In genomic region chr12:111376053-111376452, GRCm38 (mm10) we compare ENCODE assay signal across 8 mouse cellular contexts. TPM values are rescaled to one million over a fixed set of nuclear protein-coding genes. Genes with fewer than 3 reads are reported as not detected.
A peak's percentile ranks its signal among the peaks of the same experiment; 100 is the strongest.
DNase-seq lines count a peak whose midpoint lies in the region; ATAC-seq and TF ChIP-seq lines count a peak whose summit lies in the region.

No protein-coding gene starts in this region.

- H3K4me3 ChIP-seq in kidney, adult 2 months (ENCODE audit: insufficient read depth, low read depth, low read length): peak overlapping the region; percentile 99
- H3K4me3 ChIP-seq in cortical plate, adult 2 months (ENCODE audit: insufficient read depth, low read length): peak overlapping the region; percentile 83
- peak overlapping the region; percentile 75 for H3K4me3 ChIP-seq in midbrain, postnatal 0 days (ENCODE audit: low read depth, low read length)

- TF ChIP-seq CTCF in kidney, adult 2 months (conservative IDR thresholded peaks at IDR 0.05; ENCODE audit: insufficient read depth, insufficient read length, low read depth, low read length): no peak
- TF ChIP-seq CTCF in cortical plate, adult 2 months (IDR thresholded peaks at IDR 0.05; ENCODE audit: extremely low read depth, insufficient read depth, low read length): no peak
- no peak for TF ChIP-seq CTCF in midbrain, postnatal 0 days (IDR thresholded peaks at IDR 0.05)

- H3K27me3 ChIP-seq in kidney, adult 2 months (replicated peaks; ENCODE audit: control insufficient read depth, insufficient read depth, low read length): no peaks in the 10 kb centered on the region
- no peaks in the 10 kb centered on the region for H3K27me3 ChIP-seq in midbrain, postnatal 0 days (ENCODE audit: insufficient read depth, low read length)

- peak overlapping the region; percentile 97 for H3K9ac ChIP-seq in midbrain, postnatal 0 days (replicated peaks; ENCODE audit: low read length, poor library complexity, severe bottlenecking)

- no peak for TF ChIP-seq POLR2A in kidney, adult 2 months (IDR thresholded peaks at IDR 0.05; ENCODE audit: low read depth, low read length)
- no peak for TF ChIP-seq POLR2A in cortical plate, adult 2 months (IDR thresholded peaks at IDR 0.05; ENCODE audit: extremely low read depth, insufficient read depth, low read length)

- peak overlapping the region; percentile 78 for H3K27ac ChIP-seq in kidney, adult 2 months (ENCODE audit: insufficient read depth, low read depth, low read length)
- H3K27ac ChIP-seq in cortical plate, adult 2 months (ENCODE audit: insufficient read depth, low read length): no peak overlapping the region
- peak overlapping the region; percentile 39; the same call in 1 of the 2 replicates for H3K27ac ChIP-seq in midbrain, postnatal 0 days (ENCODE audit: low read depth, low read length)

- no peaks in the 10 kb centered on the region for H3K36me3 ChIP-seq in kidney, adult 2 months (ENCODE audit: control insufficient read depth, insufficient read depth, low read length)
- H3K36me3 ChIP-seq in midbrain, postnatal 0 days (ENCODE audit: insufficient read depth, low read length): no peaks in the 10 kb centered on the region

- peak overlapping the region; percentile 88 for H3K4me2 ChIP-seq in midbrain, postnatal 0 days (ENCODE audit: low read depth, low read length, poor library complexity, severe bottlenecking)

- WGBS in kidney, adult 2 months: 1% methylated on average over 6 of the region's 6 CpGs
- WGBS in midbrain, postnatal 0 days: 30% methylated on average over 6 of the region's 6 CpGs

- ATAC-seq in midbrain, postnatal 0 days (ENCODE audit: low FRiP score): no peak
- no peak for ATAC-seq in inflammation-experienced regulatory T-cells, adult 6 months
- ATAC-seq in frontal cortex, adult (ENCODE audit: low TSS enrichment): no peak

- peaks cover 25% of the 10 kb centered on the region for H3K4me1 ChIP-seq in kidney, adult 2 months (ENCODE audit: control insufficient read depth, insufficient read depth, low read length)
- H3K4me1 ChIP-seq in cortical plate, adult 2 months (ENCODE audit: control insufficient read depth, insufficient read depth, low read length): peaks cover 3% of the 10 kb centered on the region; the same call in 1 of the 2 replicates
- peaks cover 5% of the 10 kb centered on the region; the same call in 1 of the 2 replicates for H3K4me1 ChIP-seq in midbrain, postnatal 0 days (ENCODE audit: insufficient read depth, low read length)

- no peak for DNase-seq in kidney, adult 2 months
- no peak for DNase-seq in kidney, postnatal 36 days
- DNase-seq in induced T-regulatory cell, adult 2 months (ENCODE audit: low read depth): peak; percentile 27
- no peak for DNase-seq in midbrain, postnatal 0 days (ENCODE audit: low spot score)
- no peak for DNase-seq in testis, postnatal 14 days (ENCODE audit: low spot score)

- H3K9me3 ChIP-seq in midbrain, postnatal 0 days (ENCODE audit: low read length): no peaks in the 10 kb centered on the region

RNA-seq across cellular contexts. Expression of gene Cdc42bpb, which starts 1.5 kb away (rescaled TPM):
- polyA plus RNA-seq in kidney, adult 2 months (2012; rRNA removed): 164 and 208 TPM in 2 replicates
- polyA plus RNA-seq in cortical plate, adult 2 months (2012; rRNA removed): 195 and 201 TPM in 2 replicates
- total RNA-seq in midbrain, postnatal 0 days (2014; rRNA removed): 190 and 259 TPM in 2 replicates
- polyA plus RNA-seq in midbrain, postnatal 0 days (2015; fragmentation: Nextera tagmentation; extraction: Ambion mirVana): 35.4 and 36.4 TPM in 2 replicates
- polyA plus RNA-seq in inflammation-experienced regulatory T-cells, adult 6 months (2017; shearing (Covaris generic)): 1 to 10 TPM in 1 of 3 experiments, under 1 TPM in 2; 0.19 to 1.3 (median 0.67) TPM

RNA-seq across cellular contexts. Expression of gene Lbhd2, which starts 30.6 kb away (rescaled TPM):
- 0.13 and 0.15 TPM in 2 replicates for polyA plus RNA-seq in kidney, adult 2 months (2012; rRNA removed)
- polyA plus RNA-seq in cortical plate, adult 2 months (2012; rRNA removed): 0.45 and 1.4 TPM in 2 replicates
- 4.4 and 6.4 TPM in 2 replicates for total RNA-seq in midbrain, postnatal 0 days (2014; rRNA removed)
- 18.2 and 19.9 TPM in 2 replicates for polyA plus RNA-seq in midbrain, postnatal 0 days (2015; fragmentation: Nextera tagmentation; extraction: Ambion mirVana)
- polyA plus RNA-seq in inflammation-experienced regulatory T-cells, adult 6 months (2017; shearing (Covaris generic)): 1 to 10 TPM in 1 of 3 experiments, not detected in 2; 3.5 TPM

RNA-seq across cellular contexts. Expression of gene Exoc3l4, which starts 40.8 kb away (rescaled TPM):
- polyA plus RNA-seq in kidney, adult 2 months (2012; rRNA removed): 42.9 and 50.5 TPM in 2 replicates
- polyA plus RNA-seq in cortical plate, adult 2 months (2012; rRNA removed): 2.4 and 2.5 TPM in 2 replicates
- total RNA-seq in midbrain, postnatal 0 days (2014; rRNA removed): 2.4 and 3.3 TPM in 2 replicates
- polyA plus RNA-seq in midbrain, postnatal 0 days (2015; fragmentation: Nextera tagmentation; extraction: Ambion mirVana): 1.7 and 2.8 TPM in 2 replicates
- not detected for polyA plus RNA-seq in inflammation-experienced regulatory T-cells, adult 6 months (2017; shearing (Covaris generic))

Comparison
In these comparisons a context has a peak if more than half of its experiments do, and no peak if none do; other contexts are left out.
1. RNA of gene Cdc42bpb, which starts 1.5 kb away (polyA plus RNA-seq): 195 to 201 TPM in cortical plate, adult 2 months, 164 to 208 TPM in kidney, adult 2 months and 35.4 to 36.4 TPM in midbrain, postnatal 0 days; 0.19 to 1.3 TPM in inflammation-experienced regulatory T-cells, adult 6 months; every median in the first group is over 10 times any median in the second.
2. RNA of gene Exoc3l4, which starts 40.8 kb away (polyA plus RNA-seq): 42.9 to 50.5 TPM in kidney, adult 2 months; 2.4 to 2.5 TPM in cortical plate, adult 2 months, 1.7 to 2.8 TPM in midbrain, postnatal 0 days and not detected in inflammation-experienced regulatory T-cells, adult 6 months; every median in the first group is over 10 times any median in the second.
3. Peak in every context shown above with its lines, with median percentiles within 50 percentile points of each other: H3K4me3 ChIP-seq.